In the genomic region with DNA sequence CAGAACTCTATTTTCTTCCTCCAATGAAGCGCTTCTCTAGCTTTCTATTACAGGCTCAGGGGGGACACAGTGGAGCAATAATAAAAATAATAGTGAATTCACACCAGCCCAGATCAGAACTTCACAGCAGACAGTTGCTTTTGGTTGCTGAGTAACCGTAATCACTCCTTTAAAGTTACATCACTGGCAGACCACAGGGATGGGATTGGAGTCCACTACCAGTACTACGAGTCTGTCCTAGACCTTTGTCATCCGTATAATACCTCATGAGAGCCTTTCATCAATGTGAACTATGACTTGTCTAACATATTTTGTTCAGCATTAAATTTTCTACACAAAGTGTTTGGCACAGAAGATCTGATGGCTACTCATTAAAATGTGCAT, we compare ENCODE assay signal across 27 mouse cellular contexts. TPM values are rescaled to one million over a fixed set of nuclear protein-coding genes. Genes with fewer than 3 reads are reported as not detected.
DNase-seq lines count a peak whose midpoint lies in the region; ATAC-seq and TF ChIP-seq lines count a peak whose summit lies in the region.
"Had no signal": no experiment of that assay in that cellular context is flagged by ENCODE, and none has a peak within 500 bp of the region (broad histone marks: within the 10 kb centered on the region; RNA-seq: fewer than 3 reads in every experiment).

No protein-coding gene starts in this region.

- H3K27ac ChIP-seq in forebrain, embryonic 12.5 days: peak overlapping the region; percentile 47; the same call in 1 of the 2 replicates
- no peak overlapping the region for H3K27ac ChIP-seq in forebrain, embryonic 13.5 days
- peak overlapping the region; percentile 61 for H3K27ac ChIP-seq in midbrain, embryonic 11.5 days (ENCODE audit: low read depth, low read length)
- no peak overlapping the region for H3K27ac ChIP-seq in midbrain, postnatal 0 days (ENCODE audit: low read depth, low read length)
- H3K27ac ChIP-seq in midbrain, embryonic 14.5 days (replicated peaks; ENCODE audit: low read depth, low read length): no peak overlapping the region; the same call in 1 of the 2 replicates
- H3K27ac ChIP-seq: left cerebral cortex, adult 2 months; limb, embryonic 12.5 days; liver, embryonic 15.5 days had no signal

- H3K4me2 ChIP-seq in forebrain, embryonic 12.5 days: no peak overlapping the region
- no peak overlapping the region for H3K4me2 ChIP-seq in forebrain, embryonic 13.5 days
- H3K4me2 ChIP-seq in midbrain, embryonic 11.5 days: no peak overlapping the region
- no peak overlapping the region for H3K4me2 ChIP-seq in midbrain, postnatal 0 days (ENCODE audit: low read depth, low read length, poor library complexity, severe bottlenecking)
- H3K4me2 ChIP-seq in midbrain, embryonic 14.5 days (ENCODE audit: low read length): 0 out of 2 replicates have a peak overlapping the region, but pooled peaks have one; percentile 2
- H3K4me2 ChIP-seq: heart, embryonic 12.5 days; kidney, embryonic 15.5 days; limb, embryonic 12.5 days; liver, embryonic 15.5 days; lung, embryonic 14.5 days had no signal

- DNase-seq in midbrain, embryonic 11.5 days (ENCODE audit: low spot score, missing footprints): peak; percentile 59
- DNase-seq in midbrain, postnatal 0 days (ENCODE audit: low spot score): no peak
- peak; percentile 21 for DNase-seq in midbrain, embryonic 14.5 days
- no peak for DNase-seq in frontal cortex, adult 2 months (ENCODE audit: extremely low spot score in 1 of 2, low spot score in 1 of 2)
- DNase-seq in gastrocnemius, postnatal 14 days: no peak
- DNase-seq: adrenal gland, adult 8-10 months; cerebellum, adult 2 months; cerebellum, postnatal 25 days; gastrocnemius, postnatal 25 days; heart, adult 18-20 months; heart, postnatal 4 days; kidney, adult 18-20 months; kidney, postnatal 25 days; lung, postnatal 14 days; right cerebral cortex, adult 18-20 months; spleen, adult 18-20 months; thymus, postnatal 14 days had no signal

- intact Hi-C loops in gastrocnemius, postnatal 14 days (cut with DNase I; ENCODE audit: low total_unique reads): no loop called here

- ATAC-seq in forebrain, embryonic 12.5 days (ENCODE audit: low FRiP score): no peak
- no peak for ATAC-seq in forebrain, embryonic 13.5 days
- ATAC-seq in midbrain, embryonic 11.5 days (ENCODE audit: low FRiP score): peak; percentile 70
- ATAC-seq in midbrain, postnatal 0 days (ENCODE audit: low FRiP score): no peak
- ATAC-seq in midbrain, embryonic 14.5 days (ENCODE audit: low FRiP score, low TSS enrichment): no peak
- ATAC-seq: activated CD4-positive, CD25-positive, alpha-beta regulatory T cell, adult 4 months had no signal

- H3K27me3 ChIP-seq in forebrain, embryonic 12.5 days: no peaks in the 10 kb centered on the region
- H3K27me3 ChIP-seq in forebrain, embryonic 13.5 days: no peaks in the 10 kb centered on the region
- H3K27me3 ChIP-seq in midbrain, embryonic 11.5 days (ENCODE audit: control insufficient read depth, insufficient read depth, low read length): no peaks in the 10 kb centered on the region
- no peaks in the 10 kb centered on the region for H3K27me3 ChIP-seq in midbrain, postnatal 0 days (ENCODE audit: insufficient read depth, low read length)
- no peaks in the 10 kb centered on the region for H3K27me3 ChIP-seq in midbrain, embryonic 14.5 days (ENCODE audit: control insufficient read depth, insufficient read depth, low read length)
- H3K27me3 ChIP-seq: CH12.LX; heart, embryonic 12.5 days; kidney, embryonic 15.5 days; limb, embryonic 12.5 days; liver, embryonic 15.5 days had no signal

- no peaks in the 10 kb centered on the region for H3K36me3 ChIP-seq in forebrain, embryonic 12.5 days (replicated peaks)
- no peaks in the 10 kb centered on the region for H3K36me3 ChIP-seq in forebrain, embryonic 13.5 days (ENCODE audit: poor library complexity, severe bottlenecking)
- no peaks in the 10 kb centered on the region for H3K36me3 ChIP-seq in midbrain, embryonic 11.5 days (ENCODE audit: control insufficient read depth, insufficient read depth, low read length)
- no peaks in the 10 kb centered on the region for H3K36me3 ChIP-seq in midbrain, postnatal 0 days (ENCODE audit: insufficient read depth, low read length)
- H3K36me3 ChIP-seq in midbrain, embryonic 14.5 days (ENCODE audit: control insufficient read depth, insufficient read depth, low read length): no peaks in the 10 kb centered on the region
- H3K36me3 ChIP-seq: heart, embryonic 12.5 days; kidney, embryonic 15.5 days; limb, embryonic 12.5 days; liver, embryonic 15.5 days had no signal

- peaks cover 9% of the 10 kb centered on the region; the same call in 1 of the 2 replicates for H3K4me1 ChIP-seq in forebrain, embryonic 12.5 days
- H3K4me1 ChIP-seq in forebrain, embryonic 13.5 days: no peaks in the 10 kb centered on the region; the same call in 1 of the 2 replicates
- H3K4me1 ChIP-seq in midbrain, embryonic 11.5 days (ENCODE audit: control insufficient read depth, insufficient read depth, low read length): peaks cover 8% of the 10 kb centered on the region
- peaks cover 11% of the 10 kb centered on the region; the same call in 1 of the 2 replicates for H3K4me1 ChIP-seq in midbrain, postnatal 0 days (ENCODE audit: insufficient read depth, low read length)
- H3K4me1 ChIP-seq in midbrain, embryonic 14.5 days (ENCODE audit: control insufficient read depth, insufficient read depth, low read length): peaks cover 16% of the 10 kb centered on the region
- H3K4me1 ChIP-seq: heart, embryonic 12.5 days; limb, embryonic 12.5 days; liver, embryonic 15.5 days had no signal

- no peak overlapping the region for H3K9ac ChIP-seq in forebrain, embryonic 12.5 days
- H3K9ac ChIP-seq in forebrain, embryonic 13.5 days: no peak overlapping the region
- no peak overlapping the region for H3K9ac ChIP-seq in midbrain, embryonic 11.5 days (ENCODE audit: low read length)
- no peak overlapping the region for H3K9ac ChIP-seq in midbrain, postnatal 0 days (replicated peaks; ENCODE audit: low read length, poor library complexity, severe bottlenecking)
- H3K9ac ChIP-seq in midbrain, embryonic 14.5 days (replicated peaks; ENCODE audit: low read length): no peak overlapping the region
- H3K9ac ChIP-seq: heart, embryonic 12.5 days; kidney, embryonic 15.5 days; limb, embryonic 12.5 days; liver, embryonic 15.5 days; lung, embryonic 14.5 days had no signal

- no peak overlapping the region for H3K4me3 ChIP-seq in forebrain, embryonic 12.5 days (replicated peaks)
- no peak overlapping the region for H3K4me3 ChIP-seq in forebrain, embryonic 13.5 days
- H3K4me3 ChIP-seq in midbrain, embryonic 11.5 days (ENCODE audit: low read depth, low read length): no peak overlapping the region
- H3K4me3 ChIP-seq in midbrain, postnatal 0 days (ENCODE audit: low read depth, low read length): no peak overlapping the region
- H3K4me3 ChIP-seq in midbrain, embryonic 14.5 days (replicated peaks; ENCODE audit: low read depth, low read length): no peak overlapping the region
- H3K4me3 ChIP-seq: heart, embryonic 12.5 days; kidney, embryonic 15.5 days; left cerebral cortex, adult 2 months; limb, embryonic 12.5 days; liver, embryonic 15.5 days had no signal

- WGBS in forebrain, embryonic 12.5 days: 64% methylated on average over 4 of the region's 4 CpGs
- 66% methylated on average over 4 of the region's 4 CpGs for WGBS in forebrain, embryonic 13.5 days
- 64% methylated on average over 4 of the region's 4 CpGs for WGBS in midbrain, embryonic 11.5 days
- WGBS in midbrain, postnatal 0 days: 26% methylated on average over 4 of the region's 4 CpGs
- 24% methylated on average over 4 of the region's 4 CpGs for WGBS in midbrain, embryonic 14.5 days

- H3K9me3 ChIP-seq in forebrain, embryonic 12.5 days: no peaks in the 10 kb centered on the region
- H3K9me3 ChIP-seq in forebrain, embryonic 13.5 days (replicated peaks): no peaks in the 10 kb centered on the region
- no peaks in the 10 kb centered on the region for H3K9me3 ChIP-seq in midbrain, embryonic 11.5 days (ENCODE audit: control insufficient read depth, low read length)
- H3K9me3 ChIP-seq in midbrain, postnatal 0 days (ENCODE audit: low read length): no peaks in the 10 kb centered on the region
- no peaks in the 10 kb centered on the region for H3K9me3 ChIP-seq in midbrain, embryonic 14.5 days (ENCODE audit: control insufficient read depth, low read length)
- H3K9me3 ChIP-seq: heart, embryonic 12.5 days; kidney, embryonic 15.5 days; limb, embryonic 12.5 days; liver, embryonic 15.5 days had no signal

- TF ChIP-seq CTCF in midbrain, postnatal 0 days (IDR thresholded peaks at IDR 0.05): no peak

RNA-seq across cellular contexts. Expression of a gene that starts 35.0 kb away (rescaled TPM):
- polyA plus RNA-seq in forebrain, embryonic 12.5 days (2016; fragmentation: Nextera tagmentation; extraction: Ambion mirVana): 8.1 and 9.1 TPM in 2 replicates
- 4.5 and 7.7 TPM in 2 replicates for polyA plus RNA-seq in forebrain, embryonic 13.5 days (2015; fragmentation: Nextera tagmentation; extraction: Ambion mirVana)
- 8.2 and 8.8 TPM in 2 replicates for polyA plus RNA-seq in midbrain, embryonic 11.5 days (2014; fragmentation: Nextera tagmentation; extraction: Ambion mirVana)
- 47.4 and 47.6 TPM in 2 replicates for total RNA-seq in midbrain, postnatal 0 days (2014; rRNA removed)
- polyA plus RNA-seq in midbrain, postnatal 0 days (2015; fragmentation: Nextera tagmentation; extraction: Ambion mirVana): 17.1 and 18.9 TPM in 2 replicates
- polyA plus RNA-seq in midbrain, embryonic 14.5 days (2014; fragmentation: Nextera tagmentation; extraction: Ambion mirVana): 16.1 and 19.4 TPM in 2 replicates
- polyA plus RNA-seq in frontal cortex, adult 2 months (2012; rRNA removed): 12.8 and 14.7 TPM in 2 replicates
- 1 to 10 TPM in 1 of 2 experiments, under 1 TPM in 1; 0.47 to 1.1 TPM for total RNA-seq in gastrocnemius, postnatal 14 days (2021)

Comparison
In these comparisons a context has a peak if more than half of its experiments do, and no peak if none do; other contexts are left out.
1. H3K27ac ChIP-seq: peak in forebrain, embryonic 12.5 days (single experiment) and midbrain, embryonic 11.5 days (single experiment); none in forebrain, embryonic 13.5 days (single experiment), midbrain, postnatal 0 days (single experiment) and midbrain, embryonic 14.5 days (single experiment).
2. DNase-seq: peak in midbrain, embryonic 11.5 days (single experiment) and midbrain, embryonic 14.5 days (single experiment); none in midbrain, postnatal 0 days (single experiment), frontal cortex, adult 2 months (0 of 2) and gastrocnemius, postnatal 14 days (single experiment).